Mouse (Mus musculus) lung, postnatal 25 days (tissue): ENCODE results near the gene Ppil3.
A peak's percentile ranks its signal among the peaks of the same experiment; 100 is the strongest.

Experiments
- DNase-seq: peaks from one replicate; pipeline ENCODE4 v3.0.0; 2022; ENCODE audit warnings: low spot score

Ppil3 gene

DNA sequence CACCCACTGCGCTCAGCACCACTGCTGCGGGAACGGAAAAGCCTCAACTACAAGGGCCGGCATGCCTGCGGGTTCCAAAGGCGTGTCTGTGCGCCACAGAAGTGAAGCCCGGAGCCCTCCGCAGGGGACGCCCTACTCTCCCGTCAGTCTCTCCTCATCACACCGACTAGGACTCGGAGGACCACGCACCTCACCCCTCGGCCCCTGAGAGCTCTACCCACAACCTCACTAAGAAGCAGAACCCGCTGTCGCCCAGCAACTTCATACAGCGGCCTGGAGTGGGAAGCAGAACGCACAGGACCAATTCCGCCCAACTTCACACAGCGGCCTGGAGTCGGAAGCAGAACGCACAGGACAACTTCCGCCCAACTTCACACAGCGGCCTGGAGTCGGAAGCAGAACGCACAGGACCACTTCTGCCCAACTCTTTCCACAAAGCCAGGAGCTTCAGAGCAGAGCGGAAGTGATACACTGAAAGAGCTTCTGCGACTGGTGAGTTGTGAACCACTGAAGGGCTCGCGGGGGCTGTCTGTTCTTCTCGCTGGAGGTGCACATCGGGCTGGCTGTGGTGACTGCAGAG lies at the start of gene Ppil3, which contains the start of gene Nif3l1:
TSS of gene Ppil3 (minus strand) at position 344 of the 580 bp plus-strand sequence.
TSS of gene Nif3l1 (plus strand) at position 9 of the 580 bp plus-strand sequence.
- peak; percentile 89 for DNase-seq

DNA sequence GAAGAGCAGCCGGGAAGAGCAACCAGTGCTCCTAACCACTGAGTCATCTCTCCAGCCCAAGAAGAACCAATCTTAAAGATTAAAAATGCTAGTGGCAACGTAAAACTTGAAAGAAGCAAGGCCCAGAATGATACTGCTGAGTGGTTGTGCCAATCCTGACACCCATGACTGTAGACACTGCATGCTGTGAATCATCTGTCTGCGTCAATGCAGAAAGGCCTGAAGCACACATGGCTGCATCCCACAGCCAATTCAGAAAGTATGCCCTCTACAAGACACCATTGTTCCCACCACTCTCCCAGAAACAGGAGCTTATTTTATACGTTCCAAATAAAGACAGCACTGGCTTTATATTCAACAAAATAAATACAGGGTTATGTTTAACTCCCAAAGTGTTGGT lies 37.4 kb upstream of the Ppil3 start:
- DNase-seq, result no peak

- DNase-seq, result no peak
Observed at GRCm38 (mm10) chr1:58475662-58476061, 30.4 kb upstream of the Ppil3 start.

DNA sequence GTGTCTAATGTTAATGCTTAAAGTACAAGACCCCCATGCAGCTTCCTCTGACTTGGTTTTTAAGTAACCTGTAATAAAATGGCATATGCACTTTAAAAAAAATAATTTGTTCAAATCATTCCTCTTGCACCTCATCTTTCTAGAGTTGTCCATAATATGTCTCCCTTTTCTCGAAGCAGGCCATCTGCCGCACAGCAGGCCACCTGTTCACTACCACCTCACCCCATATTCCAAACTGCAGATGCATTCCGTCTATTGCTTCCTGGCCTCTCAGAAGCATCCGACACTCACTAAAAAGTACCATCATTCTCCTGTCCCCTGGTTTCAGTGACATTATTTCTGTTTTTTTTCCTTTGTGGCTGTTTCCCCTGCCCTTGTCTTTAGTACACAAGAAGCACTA lies 20.3 kb upstream of the Ppil3 start:
- no peak for DNase-seq

DNA sequence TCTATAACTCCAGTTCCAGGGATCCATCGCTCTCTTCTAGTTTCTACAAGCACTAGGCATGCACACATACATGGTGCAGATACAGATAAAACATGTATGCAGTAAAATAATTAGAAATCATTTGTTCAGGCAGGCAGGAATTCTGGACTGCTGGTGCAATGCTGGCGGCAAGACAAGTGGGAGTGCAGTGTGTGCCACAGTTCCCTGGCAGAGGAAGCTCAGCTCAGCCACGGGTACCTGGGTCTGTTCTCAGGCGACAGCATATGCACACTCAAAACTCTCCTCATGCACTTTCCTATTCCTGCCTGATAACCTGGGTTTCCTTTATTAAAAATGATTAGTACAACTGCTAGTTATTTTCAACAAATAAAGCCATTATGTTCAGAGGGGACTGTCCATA lies 19.8 kb upstream of the Ppil3 start:
- DNase-seq, result no peak

- no peak for DNase-seq
Observed at GRCm38 (mm10) chr1:58463935-58464334, 18.6 kb upstream of the Ppil3 start.

DNA sequence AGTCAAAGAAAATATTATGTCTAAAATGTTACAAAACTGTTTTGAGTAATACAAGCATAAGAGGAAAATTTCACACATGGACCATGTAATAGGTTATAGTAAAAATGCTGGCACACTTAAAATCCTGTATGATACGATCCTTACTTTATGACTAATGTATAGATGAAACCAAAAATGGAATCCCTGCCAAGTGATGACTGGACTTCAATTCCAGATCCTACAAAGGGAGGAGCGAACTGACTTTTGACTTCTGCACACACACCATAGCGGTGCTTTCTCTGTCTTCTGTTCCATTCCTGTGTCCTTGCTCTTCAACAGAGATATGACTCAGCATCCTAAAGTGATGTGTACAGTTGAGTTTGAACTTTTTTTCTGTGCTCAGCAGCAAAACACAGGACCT lies 15.3 kb upstream of the Ppil3 start:
- no peak for DNase-seq

- DNase-seq, result no peak
Observed at GRCm38 (mm10) chr1:58458867-58459266, 13.6 kb upstream of the Ppil3 start.

GRCm38 (mm10) chr1:58458175-58458574 lies 12.9 kb upstream of the Ppil3 start:
- peak; percentile 17 for DNase-seq

- DNase-seq, result no peak
Observed at GRCm38 (mm10) chr1:58454316-58454715, 9.0 kb upstream of the Ppil3 start.

DNA sequence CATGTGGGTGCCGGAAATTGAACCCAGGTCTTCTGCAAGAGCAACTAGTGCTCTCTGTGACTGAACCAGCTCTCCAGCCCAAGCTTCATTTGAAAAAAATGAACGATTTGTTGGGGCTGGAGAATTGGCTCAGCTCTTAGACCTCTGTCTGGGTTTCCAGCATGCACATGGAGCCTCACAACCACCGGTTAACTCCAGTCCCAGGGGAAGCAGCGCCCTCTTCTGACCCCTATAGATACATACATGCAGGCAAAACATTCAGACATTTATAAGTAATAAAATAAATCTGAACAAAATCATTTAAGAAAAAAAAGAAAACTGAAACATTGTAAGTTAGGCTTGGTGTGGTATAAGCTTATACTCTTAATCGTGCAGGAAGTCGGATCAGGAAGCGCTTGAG lies 3.1 kb upstream of the Ppil3 start:
- DNase-seq, result no peak

- DNase-seq, result no peak
Observed at GRCm38 (mm10) chr1:58447766-58448165, 2.5 kb upstream of the Ppil3 start.

GRCm38 (mm10) chr1:58445861-58446260 lies 575 bp upstream of the Ppil3 start:
- DNase-seq, result no peak

DNA sequence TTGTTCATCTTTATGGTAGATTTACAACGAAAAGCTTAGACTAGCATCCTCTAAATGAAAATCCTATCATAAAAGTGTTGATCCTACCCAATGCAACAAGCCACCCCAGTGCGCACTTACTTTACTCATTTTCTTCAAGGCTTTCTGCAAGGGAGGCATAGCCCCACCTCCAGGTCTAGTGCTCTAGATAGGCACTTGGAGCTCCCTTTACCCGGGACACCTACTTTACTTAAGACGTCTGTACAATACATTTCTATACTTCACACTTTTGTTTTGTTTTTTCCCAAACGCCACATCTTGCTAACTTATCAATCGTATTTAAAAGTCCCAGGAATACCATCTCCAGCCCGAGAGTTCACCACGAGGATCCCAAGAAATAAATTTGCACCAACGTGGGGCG lies 595 bp downstream of the Ppil3 start:
- DNase-seq, result no peak

DNA sequence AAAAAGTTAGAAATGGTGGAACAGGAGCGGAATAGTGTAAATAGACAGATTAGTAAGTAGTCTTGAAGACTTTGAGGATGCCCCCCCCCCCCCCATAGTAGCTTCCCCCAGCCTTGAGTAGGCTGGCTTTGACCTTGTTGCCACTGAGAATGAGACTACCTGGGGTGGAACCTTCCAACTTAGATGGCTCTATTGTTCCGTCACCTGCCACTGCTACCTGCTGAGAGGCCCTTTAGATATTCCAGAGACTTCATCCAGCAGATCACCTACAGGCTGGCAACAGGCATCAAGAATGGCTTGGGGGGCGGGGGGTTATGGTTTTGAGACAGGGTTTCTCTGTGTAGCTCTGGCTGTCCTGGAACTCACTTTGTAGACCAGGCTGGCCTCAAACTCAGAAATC lies 20.7 kb downstream of the Ppil3 start:
- DNase-seq, result no peak

GRCm38 (mm10) chr1:58423371-58424248 lies 21.7 kb downstream of the Ppil3 start, which contains the start of gene Clk1:
Gene Clk1 (minus strand): TSS chr1:58424066.
- peak; percentile 98 for DNase-seq

GRCm38 (mm10) chr1:58422879-58423278 lies 22.4 kb downstream of the Ppil3 start:
- DNase-seq, result peak; percentile 89

DNA sequence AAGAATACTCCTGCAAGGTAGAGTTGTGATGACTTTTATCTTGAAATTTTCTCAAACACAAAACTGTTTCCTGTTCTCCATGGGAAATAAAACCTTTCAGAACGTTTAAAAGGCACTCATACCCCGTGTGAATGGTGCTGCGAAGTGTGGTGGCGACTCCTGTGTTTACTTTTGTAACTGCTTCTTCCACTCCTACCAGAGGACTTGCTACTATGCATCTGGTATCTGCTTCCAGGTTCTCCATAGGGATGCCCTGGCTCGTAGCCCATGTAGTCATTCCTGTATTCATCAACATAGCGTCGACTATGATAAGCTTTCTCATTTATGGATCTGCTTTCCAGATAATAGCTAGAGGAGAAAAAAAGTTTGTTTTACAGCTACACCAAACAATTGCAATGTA lies 24.3 kb downstream of the Ppil3 start:
- DNase-seq, result no peak

DNA sequence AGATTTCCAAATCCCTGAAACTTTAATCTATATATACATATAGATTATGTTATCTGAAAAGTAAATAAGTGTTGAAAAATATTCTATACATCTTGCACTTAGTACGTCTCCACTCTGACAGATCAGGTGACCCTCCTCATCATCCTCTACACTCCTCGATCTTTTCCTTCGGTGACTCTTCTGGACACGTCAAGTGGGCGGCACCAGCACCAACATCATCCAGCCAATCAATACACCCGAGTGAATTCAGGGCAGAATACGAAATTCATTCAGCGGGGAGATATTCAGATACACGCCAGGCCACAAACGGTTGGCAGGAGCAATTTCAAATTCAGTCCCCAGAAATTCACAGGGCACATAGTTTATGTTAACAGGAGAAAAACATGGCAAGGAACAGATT lies 25.3 kb downstream of the Ppil3 start:
- no peak for DNase-seq

DNA sequence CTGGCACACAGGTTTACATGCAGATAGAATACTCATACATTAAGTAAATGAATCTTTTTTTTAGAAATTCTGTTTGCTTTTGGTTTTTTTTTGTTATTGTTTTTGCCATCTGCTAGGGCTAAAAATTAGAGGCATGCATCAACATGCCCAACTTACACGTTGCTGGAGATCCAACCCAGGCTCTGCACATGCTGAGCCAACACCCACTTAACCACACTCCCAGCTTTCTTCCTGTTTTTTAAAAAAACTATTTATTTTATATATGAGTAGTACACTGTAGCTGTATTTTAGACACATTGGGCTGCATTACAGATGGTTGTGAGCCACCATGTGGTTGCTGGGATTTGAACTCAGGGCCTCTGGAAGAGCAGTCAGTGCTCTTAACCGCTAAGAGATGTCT lies 29.2 kb downstream of the Ppil3 start:
- no peak for DNase-seq

- no peak for DNase-seq
Observed at GRCm38 (mm10) chr1:58415442-58415841, 29.8 kb downstream of the Ppil3 start.

DNA sequence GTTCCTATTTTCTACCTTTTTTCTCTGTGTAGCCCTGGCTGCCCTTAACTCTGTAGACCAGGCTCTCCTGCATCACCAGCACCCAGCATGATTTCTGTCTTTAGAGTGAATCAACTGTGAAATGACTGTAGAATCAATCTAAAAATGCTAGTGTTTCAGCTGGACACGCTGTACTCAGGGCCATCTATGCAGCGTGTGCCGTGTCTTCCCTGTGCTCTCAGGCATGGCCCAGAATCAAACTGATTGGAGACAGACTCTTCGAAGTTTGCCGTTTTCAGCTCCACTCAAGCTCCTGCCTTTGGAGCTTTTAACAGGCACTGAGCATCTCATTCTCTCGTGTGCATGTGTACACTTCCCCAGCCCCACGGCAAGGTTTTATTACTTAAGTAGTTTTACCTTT lies 34.5 kb downstream of the Ppil3 start:
- DNase-seq, result no peak

DNA sequence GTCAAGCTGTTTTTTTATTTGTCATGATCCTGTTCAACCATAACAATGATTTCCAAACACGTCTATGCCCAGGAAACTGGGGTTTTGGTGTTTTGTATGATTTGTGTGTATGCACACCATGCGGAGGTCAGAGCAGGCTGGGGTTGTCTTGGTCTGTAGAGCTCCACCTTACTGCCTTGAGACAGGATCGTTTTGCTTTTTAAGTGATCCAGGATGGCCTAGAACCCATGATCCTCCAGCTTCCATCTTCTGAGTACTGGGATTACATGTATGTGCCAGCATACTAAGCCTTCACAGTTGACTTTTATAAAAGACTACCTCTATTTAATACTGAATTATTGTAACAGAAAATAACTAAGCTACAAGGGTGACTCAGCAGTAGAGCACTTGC lies 35.1 kb downstream of the Ppil3 start:
- no peak for DNase-seq
